Mouse (Mus musculus): ENCODE data around the gene Bad. TPM values are rescaled to one million over a fixed set of nuclear protein-coding genes. Genes with fewer than 3 reads are reported as not detected.

The Bad gene
- polyA plus RNA-seq, 1 experiment from 2014 or later = 79.0 TPM

DNA sequence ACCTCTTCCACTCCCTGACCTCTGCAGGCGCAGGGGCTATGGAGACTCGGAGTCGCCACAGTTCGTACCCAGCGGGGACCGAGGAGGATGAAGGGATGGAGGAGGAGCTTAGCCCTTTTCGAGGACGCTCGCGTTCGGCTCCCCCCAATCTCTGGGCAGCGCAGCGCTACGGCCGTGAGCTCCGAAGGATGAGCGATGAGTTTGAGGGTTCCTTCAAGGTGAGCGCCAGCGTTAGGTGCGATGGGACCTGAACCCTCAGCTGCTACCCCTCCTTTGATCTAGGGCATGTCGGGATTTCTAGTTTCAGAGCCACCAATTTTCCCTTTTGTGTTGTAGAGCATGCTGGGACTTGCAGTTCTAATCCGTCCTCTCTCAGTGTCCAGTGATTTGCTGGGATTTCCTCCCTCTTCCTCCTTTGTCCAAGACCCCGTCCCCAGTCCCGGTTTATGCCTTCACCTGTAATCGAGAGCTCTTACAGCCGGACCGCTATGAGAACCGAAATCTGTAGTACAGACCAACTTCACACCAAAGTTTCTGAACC, 9.0 kb downstream of the Bad start:
- H3K4me2 ChIP-seq (replicated peaks; ENCODE audit: low read depth) = peak overlapping the region; percentile 89

DNA sequence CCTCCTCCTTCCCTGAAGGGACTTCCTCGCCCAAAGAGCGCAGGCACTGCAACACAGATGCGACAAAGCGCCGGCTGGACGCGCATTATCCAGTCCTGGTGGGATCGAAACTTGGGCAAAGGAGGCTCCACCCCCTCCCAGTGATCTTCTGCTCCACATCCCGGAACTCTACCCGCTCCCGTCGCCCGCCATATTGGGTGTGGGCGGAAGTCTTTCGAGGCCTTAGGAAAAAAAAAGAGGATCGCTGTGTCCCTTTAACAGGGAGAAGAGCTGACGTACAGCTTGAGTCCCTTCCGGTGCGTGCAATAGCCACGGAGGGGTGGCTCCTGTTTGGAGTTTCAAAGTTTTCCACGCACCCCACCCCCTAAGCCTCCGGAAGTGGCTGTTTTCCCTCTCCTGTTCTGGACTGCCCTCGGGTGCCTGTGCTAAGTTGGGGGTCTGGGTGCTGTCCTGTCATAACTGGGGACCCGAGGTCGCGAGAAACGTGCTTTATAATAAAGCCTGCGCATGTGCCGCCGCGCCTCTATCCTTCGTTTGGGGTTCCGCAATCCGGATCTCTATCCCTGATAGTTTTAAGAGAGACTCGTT, 9.8 kb downstream of the Bad start:
- H3K4me1 ChIP-seq (replicated peaks; ENCODE audit: control insufficient read depth, insufficient read depth) = peaks cover 6% of the 10 kb centered on the region; the same call in 1 of the 2 replicates
- peak; percentile 73 for ATAC-seq (ENCODE audit: low FRiP score, low TSS enrichment)

More for the DNA sequence above, 9.0 kb downstream of the Bad start:
- Histone ChIP-seq H3K9me3 (ENCODE audit: control insufficient read depth, low read length) (no peaks in the 10 kb centered on the region), H3K27me3 (ENCODE audit: control insufficient read depth, insufficient read depth, low read length) (no peaks in the 10 kb centered on the region), H3K4me1 (replicated peaks; ENCODE audit: control insufficient read depth, insufficient read depth) (peaks cover 6% of the 10 kb centered on the region; the same call in 1 of the 2 replicates), H3K9ac (ENCODE audit: low read length) (peak overlapping the region; percentile 79), H3K27ac (replicated peaks) (peak overlapping the region; percentile 94), H3K4me3 (ENCODE audit: low read depth, low read length) (peak overlapping the region; percentile 65), H3K36me3 (ENCODE audit: control insufficient read depth, insufficient read depth, low read length) (peaks cover 10% of the 10 kb centered on the region)
- under 1% methylated on average over 28 of the region's 28 CpGs for WGBS
- no peak for TF ChIP-seq EP300 (optimal IDR thresholded peaks at IDR 0.05)
- no peak for TF ChIP-seq CTCF (IDR thresholded peaks at IDR 0.05; ENCODE audit: low read depth)
- ATAC-seq (ENCODE audit: low FRiP score, low TSS enrichment) (no peak), DNase-seq (ENCODE audit: low spot score) (peak; percentile 63)

DNA sequence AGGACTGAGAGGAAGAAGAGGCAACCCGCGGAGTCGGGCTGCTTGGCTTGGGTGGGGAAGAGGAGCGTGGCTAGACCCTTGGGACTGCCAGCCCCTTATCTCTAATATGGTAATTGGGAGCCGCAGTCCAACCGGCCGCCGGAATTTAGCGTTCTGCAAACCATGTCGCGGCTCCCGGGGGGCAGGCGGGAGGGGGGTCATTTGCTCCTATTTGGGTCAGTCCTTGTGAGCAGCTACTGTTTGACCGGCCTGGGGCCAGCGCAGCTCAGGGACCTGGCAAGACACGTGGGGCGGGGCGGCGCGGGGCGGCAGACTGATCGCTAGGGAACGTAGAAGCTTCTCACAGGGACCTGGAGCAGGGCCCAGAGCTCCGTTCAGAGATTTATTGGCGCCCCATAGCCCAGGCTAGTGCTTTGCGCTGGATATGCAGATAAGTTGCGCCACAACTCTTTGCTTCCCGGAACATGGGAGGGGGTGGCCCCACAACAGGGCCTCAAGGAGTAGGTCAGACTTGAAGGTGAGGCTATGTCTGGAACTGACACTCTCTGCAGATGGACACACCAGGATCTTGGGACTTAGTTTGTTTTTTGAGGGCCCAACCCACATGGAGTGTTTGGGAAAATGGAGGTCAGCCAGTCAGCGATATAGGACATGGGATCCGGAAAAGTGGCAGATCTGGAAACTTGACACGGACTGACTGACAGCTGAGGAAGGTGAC, 10.5 kb downstream of the Bad start:
- Histone ChIP-seq H3K36me3 (ENCODE audit: control insufficient read depth, insufficient read depth, low read length) (peaks cover 19% of the 10 kb centered on the region), H3K4me1 (replicated peaks; ENCODE audit: control insufficient read depth, insufficient read depth) (peaks cover 6% of the 10 kb centered on the region; the same call in 1 of the 2 replicates), H3K4me2 (replicated peaks; ENCODE audit: low read depth) (peak overlapping the region; percentile 89), H3K27ac (replicated peaks) (peak overlapping the region; percentile 94), H3K9ac (ENCODE audit: low read length) (peak overlapping the region; percentile 61), H3K27me3 (ENCODE audit: control insufficient read depth, insufficient read depth, low read length) (no peaks in the 10 kb centered on the region), H3K4me3 (ENCODE audit: low read depth, low read length) (peak overlapping the region; percentile 65), H3K9me3 (ENCODE audit: control insufficient read depth, low read length) (no peaks in the 10 kb centered on the region)
- TF ChIP-seq EP300 (optimal IDR thresholded peaks at IDR 0.05) (no peak), CTCF (IDR thresholded peaks at IDR 0.05; ENCODE audit: low read depth) (no peak)
- DNase-seq (ENCODE audit: low spot score) (peak; percentile 86), ATAC-seq (ENCODE audit: low FRiP score, low TSS enrichment) (peak; percentile 62)
- WGBS = 2% methylated on average over 31 of the region's 31 CpGs

More for the DNA sequence above, 9.8 kb downstream of the Bad start:
- no peaks in the 10 kb centered on the region for H3K9me3 ChIP-seq (ENCODE audit: control insufficient read depth, low read length)
- DNase-seq (ENCODE audit: low spot score) = peak; percentile 95
- H3K36me3 ChIP-seq (ENCODE audit: control insufficient read depth, insufficient read depth, low read length) = peaks cover 14% of the 10 kb centered on the region
- peak overlapping the region; percentile 94 for H3K27ac ChIP-seq (replicated peaks)
- TF ChIP-seq EP300 (optimal IDR thresholded peaks at IDR 0.05) (peak; percentile 93), CTCF (IDR thresholded peaks at IDR 0.05; ENCODE audit: low read depth) (no peak)
- H3K27me3 ChIP-seq (ENCODE audit: control insufficient read depth, insufficient read depth, low read length) = no peaks in the 10 kb centered on the region
- peak overlapping the region; percentile 89 for H3K4me2 ChIP-seq (replicated peaks; ENCODE audit: low read depth)
- peak overlapping the region; percentile 79 for H3K9ac ChIP-seq (ENCODE audit: low read length)
- peak overlapping the region; percentile 65 for H3K4me3 ChIP-seq (ENCODE audit: low read depth, low read length)
- under 1% methylated on average over 35 of the region's 35 CpGs for WGBS

DNA sequence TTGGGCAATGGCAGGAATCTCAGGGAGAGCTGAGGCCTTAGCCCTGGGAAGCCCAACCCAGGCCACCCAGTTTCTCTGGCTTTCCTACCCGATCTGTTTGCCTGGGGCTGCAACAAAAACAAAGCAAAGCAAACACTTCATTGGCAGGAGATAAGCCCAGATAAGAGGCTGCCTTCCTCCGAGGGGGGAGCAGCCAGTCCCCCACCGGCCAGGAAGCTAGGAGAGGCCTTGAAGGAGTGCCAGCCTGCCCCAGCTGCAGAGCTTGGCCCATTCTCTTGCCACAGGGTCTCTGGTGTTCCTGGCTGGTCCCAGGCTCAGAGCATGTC, 11.0 kb downstream of the Bad start:
- H3K27me3 ChIP-seq (ENCODE audit: control insufficient read depth, insufficient read depth, low read length) = no peaks in the 10 kb centered on the region
- peak overlapping the region; percentile 94 for H3K27ac ChIP-seq (replicated peaks)
- peak; percentile 85 for DNase-seq (ENCODE audit: low spot score)
- ATAC-seq (ENCODE audit: low FRiP score, low TSS enrichment) = peak; percentile 49
- peak overlapping the region; percentile 19; the same call in 1 of the 2 replicates for H3K9ac ChIP-seq (ENCODE audit: low read length)
- peaks cover 6% of the 10 kb centered on the region; the same call in 1 of the 2 replicates for H3K4me1 ChIP-seq (replicated peaks; ENCODE audit: control insufficient read depth, insufficient read depth)
- H3K4me3 ChIP-seq (ENCODE audit: low read depth, low read length) = 0 out of 2 replicates have a peak overlapping the region, but pooled peaks have one; percentile 65
- no peaks in the 10 kb centered on the region for H3K9me3 ChIP-seq (ENCODE audit: control insufficient read depth, low read length)
- H3K4me2 ChIP-seq (replicated peaks; ENCODE audit: low read depth) = peak overlapping the region; percentile 89
- peaks cover 20% of the 10 kb centered on the region for H3K36me3 ChIP-seq (ENCODE audit: control insufficient read depth, insufficient read depth, low read length)
- TF ChIP-seq EP300 (optimal IDR thresholded peaks at IDR 0.05) (peak; percentile 81), CTCF (IDR thresholded peaks at IDR 0.05; ENCODE audit: low read depth) (peak; percentile 2; the same call in 1 of the 2 replicates)
- WGBS = 11% methylated on average over 3 of the region's 3 CpGs

DNA sequence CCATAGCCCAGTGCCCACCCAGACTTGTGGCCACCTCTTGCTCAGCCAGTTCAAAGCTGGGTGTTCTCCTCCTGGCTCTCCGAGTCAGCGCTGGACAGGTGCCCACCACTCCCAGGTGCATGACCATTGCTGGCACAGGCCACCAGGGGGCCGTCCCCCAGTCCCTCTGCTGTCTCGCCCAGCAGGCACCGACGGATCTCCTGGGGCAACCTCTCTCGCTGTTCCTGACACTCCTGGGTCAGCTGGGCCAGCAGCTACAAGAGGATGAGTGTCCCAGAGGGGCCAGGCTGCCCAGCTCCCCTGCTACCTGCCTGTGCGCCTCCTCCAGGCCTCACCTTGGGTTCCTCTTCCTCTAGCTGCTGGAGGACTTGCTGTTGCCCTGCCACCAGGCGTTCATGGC, 12.4 kb downstream of the Bad start:
- no peak overlapping the region for H3K4me3 ChIP-seq (ENCODE audit: low read depth, low read length)
- no peaks in the 10 kb centered on the region for H3K9me3 ChIP-seq (ENCODE audit: control insufficient read depth, low read length)
- peak; percentile 81 for DNase-seq (ENCODE audit: low spot score)
- no peaks in the 10 kb centered on the region for H3K27me3 ChIP-seq (ENCODE audit: control insufficient read depth, insufficient read depth, low read length)
- 44% methylated on average over 9 of the region's 9 CpGs for WGBS
- no peak for ATAC-seq (ENCODE audit: low FRiP score, low TSS enrichment)
- TF ChIP-seq EP300 (optimal IDR thresholded peaks at IDR 0.05) = no peak
- peak; percentile 70 for TF ChIP-seq CTCF (IDR thresholded peaks at IDR 0.05; ENCODE audit: low read depth)
- no peak overlapping the region for H3K4me2 ChIP-seq (replicated peaks; ENCODE audit: low read depth)
- H3K9ac ChIP-seq (ENCODE audit: low read length) = no peak overlapping the region
- H3K36me3 ChIP-seq (ENCODE audit: control insufficient read depth, insufficient read depth, low read length) = peaks cover 32% of the 10 kb centered on the region
- peaks cover 6% of the 10 kb centered on the region; the same call in 1 of the 2 replicates for H3K4me1 ChIP-seq (replicated peaks; ENCODE audit: control insufficient read depth, insufficient read depth)
- 0 out of 2 replicates have a peak overlapping the region, but pooled peaks have one; percentile 25 for H3K27ac ChIP-seq (replicated peaks)
